ENCODE assay signal across 9 mouse cellular contexts in the genomic region with DNA sequence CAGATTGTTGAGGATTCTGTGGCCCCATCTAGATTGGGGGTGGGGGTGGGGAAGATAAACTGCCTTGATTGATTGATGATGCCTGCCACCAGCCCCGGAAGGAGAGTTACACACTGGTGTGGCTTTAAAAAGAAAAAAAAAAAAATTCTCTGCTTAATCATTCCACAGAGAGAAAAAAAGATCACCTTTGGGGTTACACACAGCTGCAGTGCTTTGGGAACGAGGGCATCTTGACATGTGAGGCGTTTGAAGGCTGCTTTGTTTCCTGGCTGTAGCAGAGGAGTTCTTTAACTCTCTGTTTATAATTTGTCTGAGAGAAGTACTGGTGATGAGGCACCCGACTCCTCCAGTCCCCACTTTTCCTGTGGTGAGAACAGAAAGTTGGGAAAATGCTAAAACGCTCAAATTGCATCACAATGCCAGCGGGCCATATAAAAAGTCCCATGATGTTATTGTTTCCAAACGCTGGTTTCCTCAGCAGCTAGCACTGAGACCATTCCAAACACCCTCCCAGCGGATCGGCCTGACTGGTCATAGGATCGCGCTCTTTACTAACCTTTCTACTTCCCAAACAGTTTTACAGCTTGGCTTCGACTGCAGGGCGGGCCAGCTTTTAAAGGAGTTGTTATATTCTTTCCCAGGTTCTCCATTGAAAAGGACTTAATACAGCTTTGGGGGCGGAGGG.
A peak's percentile ranks its signal among the peaks of the same experiment; 100 is the strongest.
DNase-seq lines count a peak whose midpoint lies in the region; ATAC-seq and TF ChIP-seq lines count a peak whose summit lies in the region.
"Had no signal": no experiment of that assay in that cellular context is flagged by ENCODE, and none has a peak within 500 bp of the region (broad histone marks: within the 10 kb centered on the region; RNA-seq: fewer than 3 reads in every experiment).

No protein-coding gene starts in this region.

- H3K27me3 ChIP-seq in stomach, postnatal 0 days (ENCODE audit: control insufficient read depth, insufficient read depth, low read length): no peaks in the 10 kb centered on the region

- H3K4me3 ChIP-seq in stomach, postnatal 0 days (ENCODE audit: low read depth, low read length): no peak overlapping the region
- H3K4me3 ChIP-seq: megakaryocyte, embryonic 14.5 days had no signal

- TF ChIP-seq EP300 in stomach, postnatal 0 days (optimal IDR thresholded peaks at IDR 0.05): no peak

- no peaks in the 10 kb centered on the region for H3K9me3 ChIP-seq in stomach, postnatal 0 days (ENCODE audit: control insufficient read depth, low read length)

- peak; percentile 26 for DNase-seq in ovary, adult 18-20 months (ENCODE audit: low spot score)
- no peak for DNase-seq in ovary, postnatal 14 days (ENCODE audit: low spot score)
- DNase-seq in fibroblast of lung, adult 2 months (ENCODE audit: low read depth): peak; percentile 96
- DNase-seq in kidney, postnatal 36 days: peak; percentile 27 to 35
- no peak for DNase-seq in stomach, postnatal 0 days (ENCODE audit: low spot score)
- DNase-seq in spleen, postnatal 36 days (ENCODE audit: low spot score in 2 of 2): no peak
- no peak for DNase-seq in adrenal gland, adult 8-10 months
- DNase-seq: cerebellum, postnatal 14 days had no signal

- no peaks in the 10 kb centered on the region for H3K36me3 ChIP-seq in stomach, postnatal 0 days (ENCODE audit: control insufficient read depth, insufficient read depth, low read length)

- H3K9ac ChIP-seq in stomach, postnatal 0 days (ENCODE audit: low read length): no peak overlapping the region

- H3K27ac ChIP-seq in stomach, postnatal 0 days (replicated peaks): no peak overlapping the region

- H3K4me1 ChIP-seq in stomach, postnatal 0 days (replicated peaks; ENCODE audit: control insufficient read depth, insufficient read depth): no peaks in the 10 kb centered on the region
- H3K4me1 ChIP-seq: megakaryocyte, embryonic 14.5 days had no signal

- TF ChIP-seq CTCF in stomach, postnatal 0 days (IDR thresholded peaks at IDR 0.05; ENCODE audit: low read depth): no peak

- H3K4me2 ChIP-seq in stomach, postnatal 0 days (replicated peaks; ENCODE audit: low read depth): peak overlapping the region; percentile 31; the same call in 1 of the 2 replicates

- 19% methylated on average over 14 of the region's 14 CpGs for WGBS in stomach, postnatal 0 days

- no peak; the same call in 1 of the 2 replicates for ATAC-seq in stomach, postnatal 0 days (ENCODE audit: low FRiP score, low TSS enrichment)

Comparison
In these comparisons a context has a peak if more than half of its experiments do, and no peak if none do; other contexts are left out.
1. DNase-seq: peak in ovary, adult 18-20 months (single experiment), fibroblast of lung, adult 2 months (single experiment) and kidney, postnatal 36 days (2 of 2); none in ovary, postnatal 14 days (single experiment), stomach, postnatal 0 days (single experiment), spleen, postnatal 36 days (0 of 2) and adrenal gland, adult 8-10 months (single experiment).